Mouse (Mus musculus): ENCODE measurements around the gene Zfp968. TPM values are rescaled to one million over a fixed set of nuclear protein-coding genes. Genes with fewer than 3 reads are reported as not detected.

The Zfp968 gene
- 2.0 and 3.8 TPM in 2 replicates for polyA plus RNA-seq (2012; rRNA removed; ENCODE audit: low replicate concordance)

GRCm38 (mm10) chr2:175372136-175372535, at the start of gene Zfp968:
Zfp968 (plus strand) TSS chr2:175372436.

GRCm38 (mm10) chr2:175338097-175338496, 34.1 kb upstream of the Zfp968 start, which contains the start of gene Gm4631:
Gm4631 (minus strand) TSS chr2:175338197.

Other genes starting within 250 kb of the Zfp968 start
- 2.8 and 2.9 TPM in 2 replicates for gene Gm14399, start 230.4 kb upstream of the Zfp968 start, polyA plus RNA-seq (2012; rRNA removed; ENCODE audit: low replicate concordance)
- 0.09 and 0.16 TPM in 2 replicates for gene Gm14443, start 196.6 kb upstream of the Zfp968 start, polyA plus RNA-seq (2012; rRNA removed; ENCODE audit: low replicate concordance)
- gene Gm14391, start 165.5 kb upstream of the Zfp968 start, polyA plus RNA-seq (2012; rRNA removed; ENCODE audit: low replicate concordance), result 9.0 and 11.0 TPM in 2 replicates
- gene Gm14440, start 97.3 kb upstream of the Zfp968 start, polyA plus RNA-seq (2012; rRNA removed; ENCODE audit: low replicate concordance), result not detected in 2 replicates
- 2.2 and 3.6 TPM in 2 replicates for gene Gm4631, start 34.2 kb upstream of the Zfp968 start, polyA plus RNA-seq (2012; rRNA removed; ENCODE audit: low replicate concordance)
- gene Gm4724, start 63.4 kb downstream of the Zfp968 start, polyA plus RNA-seq (2012; rRNA removed; ENCODE audit: low replicate concordance), result 10.0 and 14.3 TPM in 2 replicates
- 0.81 and 1.4 TPM in 2 replicates for gene Zfp965, start 97.5 kb downstream of the Zfp968 start, polyA plus RNA-seq (2012; rRNA removed; ENCODE audit: low replicate concordance)

Measured in subcutaneous adipose tissue, adult 2 months (tissue).